Mouse (Mus musculus) erythroblast, embryonic 14.5 days (primary cell): ENCODE results near the gene BC005624.

ENCODE experiments used
- GATA1 ChIP-seq: IDR thresholded peaks from 2 replicates; pipeline ENCODE4 v1.6.1; 2012; ENCODE audit warnings: low read length, inconsistent platforms, mixed read lengths
- TAL1 ChIP-seq: IDR thresholded peaks from 3 replicates; pipeline ENCODE4 v1.6.1; 2012; ENCODE audit warnings: low read length, inconsistent platforms, mixed read lengths

DNA sequence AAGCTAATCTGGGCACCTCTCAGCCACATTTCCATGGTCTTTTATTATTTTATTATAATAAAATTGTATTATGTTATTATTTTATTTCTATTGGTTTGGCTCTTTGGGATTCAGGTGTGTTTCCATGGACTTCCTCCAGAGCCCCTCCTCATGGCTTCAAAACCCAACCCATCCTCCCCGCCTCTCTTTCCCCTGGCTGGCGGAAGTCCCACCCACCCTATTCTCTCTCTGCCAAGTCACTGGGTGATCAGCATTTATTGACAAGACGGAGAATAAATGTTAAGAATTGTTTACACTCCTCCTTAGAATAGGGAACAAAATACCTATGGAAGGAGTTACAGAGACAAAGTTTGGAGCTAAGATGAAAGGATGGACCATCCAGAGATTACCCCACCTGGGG, 45.2 kb downstream of the BC005624 start:
- TF ChIP-seq TAL1 = no peak
- no peak for TF ChIP-seq GATA1
